ENCODE assay signal across 9 mouse cellular contexts in the genomic region with DNA sequence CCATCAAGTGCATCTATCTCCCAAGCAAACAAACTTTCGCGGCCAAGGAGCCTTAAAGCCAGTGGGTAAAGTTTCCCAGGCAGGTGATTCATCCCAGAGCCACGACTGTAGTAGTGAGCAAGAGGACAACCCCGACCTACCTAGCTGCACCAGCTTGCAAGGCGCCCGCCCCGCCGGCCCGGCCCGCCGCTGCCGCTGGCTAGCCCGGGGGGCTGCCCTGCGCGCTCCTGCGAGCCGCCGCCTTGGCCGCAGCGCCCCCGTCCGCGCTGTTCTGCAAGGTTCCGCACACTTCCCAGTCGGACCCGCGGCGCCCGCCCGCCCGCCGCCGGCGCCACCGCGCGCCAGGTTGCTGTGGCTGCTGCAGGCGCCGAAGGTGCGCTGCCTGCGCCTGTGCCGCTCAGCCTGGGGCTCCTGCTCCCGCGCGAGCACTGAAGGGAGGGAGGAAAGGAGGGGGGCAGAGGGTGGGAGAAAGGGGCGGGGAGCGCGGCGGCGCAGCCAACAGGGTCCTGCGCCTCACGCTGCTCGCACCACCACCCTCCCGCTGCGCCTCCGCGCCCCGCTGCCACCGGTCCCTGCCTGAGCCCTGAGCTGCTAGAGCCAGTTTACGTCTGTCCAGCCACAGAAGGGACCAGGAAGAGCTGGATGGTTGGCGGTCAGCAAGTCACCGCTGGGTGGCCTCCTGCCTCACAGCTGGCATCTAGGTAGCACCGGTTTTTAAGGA. TPM values are rescaled to one million over a fixed set of nuclear protein-coding genes. Genes with fewer than 3 reads are reported as not detected.
DNase-seq lines count a peak whose midpoint lies in the region; ATAC-seq lines count a peak whose summit lies in the region.
"Had no signal": no experiment of that assay in that cellular context is flagged by ENCODE, and none has a peak within 500 bp of the region (broad histone marks: within the 10 kb centered on the region; RNA-seq: fewer than 3 reads in every experiment).

No protein-coding gene starts in this region.

- peak overlapping the region; percentile 58 for H3K9ac ChIP-seq in lung, embryonic 16.5 days (ENCODE audit: low read length)
- H3K9ac ChIP-seq in neural tube, embryonic 12.5 days, result peak overlapping the region; percentile 49

- H3K36me3 ChIP-seq in lung, embryonic 16.5 days (ENCODE audit: control insufficient read depth, insufficient read depth, low read length), result no peaks in the 10 kb centered on the region
- no peaks in the 10 kb centered on the region for H3K36me3 ChIP-seq in limb, embryonic 10.5 days
- H3K36me3 ChIP-seq in neural tube, embryonic 12.5 days, result no peaks in the 10 kb centered on the region

- WGBS in lung, embryonic 16.5 days, result 3% methylated on average over 44 of the region's 63 CpGs
- WGBS in limb, embryonic 10.5 days, result under 1% methylated on average over 59 of the region's 63 CpGs
- under 1% methylated on average over 56 of the region's 63 CpGs for WGBS in neural tube, embryonic 12.5 days

- no peak for DNase-seq in lung, adult 18-20 months
- peak; percentile 50 to 64 for DNase-seq in cerebellum, postnatal 14 days
- peak; percentile 52 for DNase-seq in kidney, adult 11 months
- peak; percentile 81 for DNase-seq in limb, embryonic 10.5 days (ENCODE audit: low spot score)
- DNase-seq in thymus, adult 18-20 months, result no peak

- ATAC-seq in lung, embryonic 16.5 days (ENCODE audit: low read depth), result peak; percentile 99
- peak; percentile 79 for ATAC-seq in frontal cortex, adult (ENCODE audit: low TSS enrichment)
- ATAC-seq in neural tube, embryonic 12.5 days (ENCODE audit: low FRiP score, low read depth), result peak; percentile 99

- H3K9me3 ChIP-seq in lung, embryonic 16.5 days (ENCODE audit: control insufficient read depth, low read length), result no peaks in the 10 kb centered on the region
- H3K9me3 ChIP-seq in limb, embryonic 10.5 days (replicated peaks), result no peaks in the 10 kb centered on the region
- no peaks in the 10 kb centered on the region for H3K9me3 ChIP-seq in neural tube, embryonic 12.5 days

- H3K4me2 ChIP-seq in lung, embryonic 16.5 days (ENCODE audit: low read depth, low read length), result peak overlapping the region; percentile 90
- H3K4me2 ChIP-seq in neural tube, embryonic 12.5 days (replicated peaks), result peak overlapping the region; percentile 87

- no peaks in the 10 kb centered on the region for H3K4me1 ChIP-seq in lung, embryonic 16.5 days (replicated peaks; ENCODE audit: control insufficient read depth, insufficient read depth, low read length)
- peaks cover 4% of the 10 kb centered on the region; the same call in 1 of the 2 replicates for H3K4me1 ChIP-seq in limb, embryonic 10.5 days
- no peaks in the 10 kb centered on the region for H3K4me1 ChIP-seq in neural tube, embryonic 12.5 days

- H3K4me3 ChIP-seq in lung, embryonic 16.5 days (ENCODE audit: low read length), result peak overlapping the region; percentile 53
- peak overlapping the region; percentile 59 for H3K4me3 ChIP-seq in limb, embryonic 10.5 days
- peak overlapping the region; percentile 53 for H3K4me3 ChIP-seq in neural tube, embryonic 12.5 days

- peaks cover 11% of the 10 kb centered on the region for H3K27me3 ChIP-seq in lung, embryonic 16.5 days (ENCODE audit: control insufficient read depth, insufficient read depth, low read depth, low read length)
- peaks cover 27% of the 10 kb centered on the region for H3K27me3 ChIP-seq in limb, embryonic 10.5 days (ENCODE audit: low read depth, poor library complexity, severe bottlenecking)
- peaks cover 4% of the 10 kb centered on the region; the same call in 1 of the 2 replicates for H3K27me3 ChIP-seq in neural tube, embryonic 12.5 days (replicated peaks)

- no peak overlapping the region for H3K27ac ChIP-seq in lung, embryonic 16.5 days (ENCODE audit: low read length)
- H3K27ac ChIP-seq in limb, embryonic 10.5 days, result peak overlapping the region; percentile 71
- H3K27ac ChIP-seq in neural tube, embryonic 12.5 days, result no peak overlapping the region

RNA-seq across cellular contexts. Expression of gene Cntn3, which starts 8.7 kb away (rescaled TPM):
- polyA plus RNA-seq in lung, embryonic 16.5 days (2015; fragmentation: Nextera tagmentation; extraction: Ambion mirVana), result 0.19 and 0.25 TPM in 2 replicates
- polyA plus RNA-seq in limb, embryonic 10.5 days (2016; fragmentation: Nextera tagmentation; extraction: Ambion mirVana), result 0.15 and 0.18 TPM in 2 replicates
- polyA plus RNA-seq in neural tube, embryonic 12.5 days (2016; fragmentation: Nextera tagmentation; extraction: Ambion mirVana), result 1.9 and 2.1 TPM in 2 replicates
- polyA plus RNA-seq: spleen, adult 2 months had no signal

Comparison
In these comparisons a context has a peak if more than half of its experiments do, and no peak if none do; other contexts are left out.
1. DNase-seq: peak in cerebellum, postnatal 14 days (2 of 2), kidney, adult 11 months (single experiment) and limb, embryonic 10.5 days (single experiment); none in lung, adult 18-20 months (0 of 2) and thymus, adult 18-20 months (0 of 2).
2. Peak in every context shown above with its lines, with median percentiles within 50 percentile points of each other: ATAC-seq and H3K4me3 ChIP-seq.